Mouse (Mus musculus) heart, embryonic 14.5 days (tissue): Measurements from ENCODE around the gene Asb5. TPM values are rescaled to one million over a fixed set of nuclear protein-coding genes. Genes with fewer than 3 reads are reported as not detected.
"Not testable (repeated sequence)": the region's sequence is repeated elsewhere in the genome, so short reads cannot be mapped to it uniquely, and the experiment has no call there.

Experiments
- ATAC-seq: fragments of 200-750 bp; cut with Nextera tagmentation; 2 replicates; pipeline ENCODE4 v1.8.0; 2017; ENCODE audit warnings: low read depth, moderate TSS enrichment; ENCODE audit not compliant: insufficient number of reproducible peaks, insufficient read depth, low FRiP score
- H3K27ac ChIP-seq, 2 experiments: fragments of 200-500 bp in 1 of 2; fragments of 300-500 bp in 1 of 2; sonication (generic) in 1 of 2; replicated peaks in 1 of 2; 2 replicates each; pipeline ENCODE4 v1.5.1; 2012 to 2014; ENCODE audit warnings: low read depth in 2 of 2, low read length in 2 of 2, control low read depth in 1 of 2, mild to moderate bottlenecking in 1 of 2, mixed read lengths in 1 of 2; ENCODE audit not compliant: control insufficient read depth in 1 of 2, insufficient read depth in 1 of 2
- H3K27me3 ChIP-seq: fragments of 300-500 bp; sonication (generic); 2 replicates; pipeline ENCODE4 v1.6.1; 2014; ENCODE audit warnings: mild to moderate bottlenecking, low read length, control low read depth; ENCODE audit not compliant: control insufficient read depth, insufficient read depth
- H3K36me3 ChIP-seq: fragments of 300-500 bp; sonication (generic); 2 replicates; pipeline ENCODE4 v1.6.1; 2014; ENCODE audit warnings: mild to moderate bottlenecking, control low read depth, low read length, mixed read lengths; ENCODE audit not compliant: control insufficient read depth, insufficient read depth
- H3K4me1 ChIP-seq, 2 experiments: fragments of 200-500 bp in 1 of 2; fragments of 300-500 bp in 1 of 2; sonication (generic) in 1 of 2; 2 replicates each; pipeline ENCODE4 v1.6.1; 2012 to 2014; ENCODE audit warnings: low read length in 2 of 2, control low read depth in 1 of 2, mixed read lengths in 1 of 2; ENCODE audit not compliant: control insufficient read depth in 2 of 2, insufficient read depth in 2 of 2
- H3K4me2 ChIP-seq: fragments of 300-500 bp; sonication (generic); 2 replicates; pipeline ENCODE4 v1.6.1; 2014; ENCODE audit warnings: mild to moderate bottlenecking, low read length
- H3K4me3 ChIP-seq, 2 experiments: fragments of 200-500 bp in 1 of 2; fragments of 300-500 bp in 1 of 2; sonication (generic) in 1 of 2; 2 replicates each; pipeline ENCODE4 v1.5.1; 2012 to 2014; ENCODE audit warnings: low read length in 2 of 2, mild to moderate bottlenecking in 2 of 2, control low read depth in 1 of 2, low read depth in 1 of 2, moderate library complexity in 1 of 2; ENCODE audit not compliant: control insufficient read depth in 1 of 2, insufficient read depth in 1 of 2
- H3K9ac ChIP-seq: fragments of 300-500 bp; sonication (generic); 2 replicates; pipeline ENCODE4 v1.6.1; 2014; ENCODE audit warnings: mild to moderate bottlenecking, low read length
- H3K9me3 ChIP-seq: fragments of 300-500 bp; sonication (generic); 2 replicates; pipeline ENCODE4 v1.6.1; 2016; ENCODE audit warnings: low read length, control low read depth; ENCODE audit not compliant: control insufficient read depth
- WGBS: fragments of 180-500 bp; shearing (Covaris S2); extraction: QIAGEN DNeasy Blood & Tissue Kit; methylation state at CpG from one replicate; pipeline ENCODE4 v1.1.7; 2014; 5-methylcytosine and 5-hydroxymethylcytosine counted together
- polyA plus RNA-seq: library from polyadenylated mRNA; unstranded; fragments of >200 nt; fragmentation: Nextera tagmentation; extraction: Ambion mirVana; gene quantifications from 2 replicates; pipeline ENCODE4 v1.2.1, GENCODE M21; 2014

The Asb5 gene
- polyA plus RNA-seq, 1 experiment from 2014 or later: 5.8 TPM

- ATAC-seq: no peak
These were observed 68.0 kb downstream of the Asb5 start for GRCm38 (mm10) chr8:54597386-54597785.

GRCm38 (mm10) chr8:54600671-54601251, 71.4 kb downstream of the Asb5 start, which contains the start of gene Spata4:
Gene Spata4, plus strand, starts transcription at chr8:54600781.
- Histone ChIP-seq H3K4me2 (peak within 1 kb of the TSS; percentile 66), H3K4me1 (peaks cover 6 to 8% of the 10 kb centered on the region in 2 experiments), H3K9ac (peak within 1 kb of the TSS; percentile 39; the same call in 1 of the 2 replicates), H3K36me3 (no peaks in the 10 kb centered on the region), H3K27me3 (no peaks in the 10 kb centered on the region), H3K27ac (peak within 1 kb of the TSS; percentile 24 to 41; a peak in 1 of 4 replicates), H3K9me3 (no peaks in the 10 kb centered on the region), H3K4me3 (peak within 1 kb of the TSS; percentile 35 to 38)
- peak; percentile 71 for ATAC-seq
- 7% methylated on average over 21 of the region's 21 CpGs for WGBS

More at GRCm38 (mm10) chr8:54597386-54597785, 68.0 kb downstream of the Asb5 start:
- H3K4me3 ChIP-seq: no peak overlapping the region
- WGBS: 82% methylated on average over 2 of the region's 2 CpGs
- no peaks in the 10 kb centered on the region for H3K9me3 ChIP-seq
- no peaks in the 10 kb centered on the region for H3K36me3 ChIP-seq
- no peaks in the 10 kb centered on the region for H3K27me3 ChIP-seq
- peaks cover 6 to 8% of the 10 kb centered on the region in 2 experiments for H3K4me1 ChIP-seq
- H3K9ac ChIP-seq: no peak overlapping the region
- H3K4me2 ChIP-seq: no peak overlapping the region
- no peak overlapping the region for H3K27ac ChIP-seq

- Histone ChIP-seq H3K9me3 (no peaks in the 10 kb centered on the region), H3K27me3 (no peaks in the 10 kb centered on the region), H3K4me3 (no peak overlapping the region), H3K9ac (no peak overlapping the region), H3K4me2 (no peak overlapping the region), H3K36me3 (no peaks in the 10 kb centered on the region), H3K27ac (no peak overlapping the region), H3K4me1 (peaks cover 6 to 11% of the 10 kb centered on the region in 2 experiments)
- WGBS: 78% methylated on average over 4 of the region's 4 CpGs
- ATAC-seq: no peak
These were observed 74.1 kb downstream of the Asb5 start for GRCm38 (mm10) chr8:54603440-54603839.

GRCm38 (mm10) chr8:54609336-54609735, 80.0 kb downstream of the Asb5 start:
- 27% methylated on average over 2 of the region's 2 CpGs for WGBS
- Histone ChIP-seq H3K4me3 (no peak overlapping the region), H3K9me3 (no peaks in the 10 kb centered on the region), H3K9ac (no peak overlapping the region), H3K4me2 (no peak overlapping the region), H3K27ac (peak overlapping the region; percentile 44 to 70; a peak in 3 of 4 replicates), H3K36me3 (no peaks in the 10 kb centered on the region), H3K27me3 (no peaks in the 10 kb centered on the region), H3K4me1 (peaks cover 4 to 20% of the 10 kb centered on the region in 2 experiments)
- peak; percentile 56 for ATAC-seq

- H3K27me3 ChIP-seq: no peaks in the 10 kb centered on the region
- H3K36me3 ChIP-seq: no peaks in the 10 kb centered on the region
- H3K9me3 ChIP-seq: no peaks in the 10 kb centered on the region
- H3K4me1 ChIP-seq: peaks cover 4 to 20% of the 10 kb centered on the region in 2 experiments
- no peak overlapping the region for H3K4me2 ChIP-seq
- no peak for ATAC-seq
- no peak overlapping the region for H3K9ac ChIP-seq
- no peak overlapping the region for H3K4me3 ChIP-seq
- 53% methylated on average over 4 of the region's 4 CpGs for WGBS
- peak overlapping the region; percentile 69 to 72; a peak in 3 of 4 replicates for H3K27ac ChIP-seq
These were observed 80.9 kb downstream of the Asb5 start for GRCm38 (mm10) chr8:54610238-54610637.

- not testable (repeated sequence) for H3K36me3 ChIP-seq, H3K4me1 ChIP-seq, ATAC-seq, H3K9me3 ChIP-seq, H3K27me3 ChIP-seq, H3K4me2 ChIP-seq, H3K9ac ChIP-seq, H3K27ac ChIP-seq, H3K4me3 ChIP-seq
- WGBS: 75% methylated on average over 17 of the region's 17 CpGs
These were observed 87.3 kb downstream of the Asb5 start for GRCm38 (mm10) chr8:54616710-54617109.

Other genes starting within 250 kb of the Asb5 start
- 56.6 and 61.5 TPM in 2 replicates for gene Spcs3, start 418 bp downstream of the Asb5 start, polyA plus RNA-seq
- not detected in 2 replicates for gene Spata4, start 71.2 kb downstream of the Asb5 start, polyA plus RNA-seq